Mouse (Mus musculus): Measurements from ENCODE around the gene Tbkbp1.

DNA sequence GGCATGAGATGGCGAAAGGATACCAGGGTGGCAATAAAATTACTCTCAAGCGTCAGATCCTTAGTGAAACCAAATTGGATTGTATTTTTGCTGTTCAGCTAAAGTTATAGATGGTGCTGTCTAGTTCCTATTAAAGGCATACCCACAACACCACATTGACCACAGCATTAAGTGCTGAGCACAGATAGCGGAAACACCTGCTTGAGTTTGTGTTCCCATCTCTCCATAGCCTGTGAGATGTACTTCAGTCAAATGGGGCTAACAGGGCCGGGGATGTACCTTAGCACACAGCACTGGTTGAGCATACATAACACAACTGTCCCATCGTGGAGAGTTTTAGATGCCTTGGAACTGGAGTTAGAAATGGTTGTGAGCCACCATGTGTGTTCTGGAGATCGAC lies 39.7 kb upstream of the Tbkbp1 start:
- TF ChIP-seq CTCF (IDR thresholded peaks at IDR 0.05; ENCODE audit: control insufficient read depth, insufficient read depth, low read length), result no peak
- no peak for TF ChIP-seq POLR2A (IDR thresholded peaks at IDR 0.05; ENCODE audit: borderline replicate concordance, control insufficient read depth, low read depth, low read length)
